Mouse (Mus musculus): ENCODE results near the gene Stk38. TPM values are rescaled to one million over a fixed set of nuclear protein-coding genes. Genes with fewer than 3 reads are reported as not detected.
"Not testable (repeated sequence)": the region's sequence is repeated elsewhere in the genome, so short reads cannot be mapped to it uniquely, and the experiment has no call there.

The Stk38 gene
- total RNA-seq, 2 experiments from 2014 or later: 32.8 to 38.2 TPM

GRCm38 (mm10) chr17:29018292-29018984, 10.6 kb upstream of the Stk38 start:
- peak; percentile 27 for DNase-seq (ENCODE audit: low spot score)
- intact Hi-C loops (cut with DNase I): no loop called here

- intact Hi-C loops (cut with DNase I): no loop called here
- DNase-seq (ENCODE audit: low spot score): no peak
These were observed 8.9 kb upstream of the Stk38 start for GRCm38 (mm10) chr17:29016705-29017104.

GRCm38 (mm10) chr17:29015638-29016037, 7.8 kb upstream of the Stk38 start:
- intact Hi-C loops (cut with DNase I): no loop called here
- DNase-seq (ENCODE audit: low spot score): no peak

GRCm38 (mm10) chr17:29014235-29014634, 6.4 kb upstream of the Stk38 start:
- intact Hi-C loops (cut with DNase I): no loop called here
- DNase-seq (ENCODE audit: low spot score): no peak

- DNase-seq (ENCODE audit: low spot score): no peak
- intact Hi-C loops (cut with DNase I): loop anchor here (5.0 kb wide), 1 partner anchor 317 kb away; the partner anchor contains the start of genes Mapk14 and Slc26a8
These were observed 1.4 kb upstream of the Stk38 start for GRCm38 (mm10) chr17:29009181-29009580.

GRCm38 (mm10) chr17:29008326-29008650, 493 bp upstream of the Stk38 start:
- DNase-seq (ENCODE audit: low spot score): no peak
- intact Hi-C loops (cut with DNase I): loop anchor here (5.0 kb wide), 1 partner anchor 316 kb away; the partner anchor contains the start of genes Mapk14 and Slc26a8

GRCm38 (mm10) chr17:29007243-29007640, 553 bp downstream of the Stk38 start:
- intact Hi-C loops (cut with DNase I): loop anchor here (2.0 to 5.0 kb wide), 2 partner anchors 26 to 315 kb away; partner anchors contain the start of genes Mapk14, Slc26a8 and Srsf3
- DNase-seq (ENCODE audit: low spot score): no peak

GRCm38 (mm10) chr17:29006812-29007211, 983 bp downstream of the Stk38 start:
- DNase-seq (ENCODE audit: low spot score): no peak
- intact Hi-C loops (cut with DNase I): loop anchor here (2.0 to 5.0 kb wide), 2 partner anchors 26 to 315 kb away; partner anchors contain the start of genes Mapk14, Slc26a8 and Srsf3

GRCm38 (mm10) chr17:29005002-29005401, 2.8 kb downstream of the Stk38 start:
- intact Hi-C loops (cut with DNase I): loop anchor here (5.0 kb wide), 1 partner anchor 313 kb away; the partner anchor contains the start of genes Mapk14 and Slc26a8
- DNase-seq (ENCODE audit: low spot score): no peak

- intact Hi-C loops (cut with DNase I): no loop called here
- DNase-seq (ENCODE audit: low spot score): no peak
These were observed 4.1 kb downstream of the Stk38 start for GRCm38 (mm10) chr17:29003740-29004139.

- DNase-seq (ENCODE audit: low spot score): no peak
- intact Hi-C loops (cut with DNase I): no loop called here
These were observed 7.3 kb downstream of the Stk38 start for GRCm38 (mm10) chr17:29000465-29000864.

GRCm38 (mm10) chr17:28994615-28995014, 13.2 kb downstream of the Stk38 start:
- no peak for DNase-seq (ENCODE audit: low spot score)
- intact Hi-C loops (cut with DNase I): no loop called here

- intact Hi-C loops (cut with DNase I); DNase-seq (ENCODE audit: low spot score): not testable (repeated sequence)
These were observed 14.8 kb downstream of the Stk38 start for GRCm38 (mm10) chr17:28993004-28993403.

GRCm38 (mm10) chr17:28992105-28992504, 15.7 kb downstream of the Stk38 start:
- no peak for DNase-seq (ENCODE audit: low spot score)
- intact Hi-C loops (cut with DNase I): no loop called here

- intact Hi-C loops (cut with DNase I): no loop called here
- no peak for DNase-seq (ENCODE audit: low spot score)
These were observed 16.5 kb downstream of the Stk38 start for GRCm38 (mm10) chr17:28991286-28991685.

- DNase-seq (ENCODE audit: low spot score): no peak
- intact Hi-C loops (cut with DNase I): no loop called here
These were observed 17.7 kb downstream of the Stk38 start for GRCm38 (mm10) chr17:28990060-28990459.

- no peak for DNase-seq (ENCODE audit: low spot score)
- intact Hi-C loops (cut with DNase I): loop anchor here (5.0 kb wide), 2 partner anchors 33 to 183 kb away; no protein-coding TSS in a partner anchor
These were observed 18.8 kb downstream of the Stk38 start for GRCm38 (mm10) chr17:28988996-28989395.

- no peak for DNase-seq (ENCODE audit: low spot score)
- intact Hi-C loops (cut with DNase I): loop anchor here (5.0 kb wide), 2 partner anchors 34 to 184 kb away; no protein-coding TSS in a partner anchor
These were observed 19.5 kb downstream of the Stk38 start for GRCm38 (mm10) chr17:28988291-28988690.

GRCm38 (mm10) chr17:28987713-28988112, 20.1 kb downstream of the Stk38 start:
- intact Hi-C loops (cut with DNase I): loop anchor here (5.0 kb wide), 2 partner anchors 35 to 185 kb away; no protein-coding TSS in a partner anchor

GRCm38 (mm10) chr17:28986833-28987232, 21.0 kb downstream of the Stk38 start:
- intact Hi-C loops (cut with DNase I): loop anchor here (5.0 kb wide), 2 partner anchors 35 to 185 kb away; no protein-coding TSS in a partner anchor
- DNase-seq (ENCODE audit: low spot score): no peak

More at GRCm38 (mm10) chr17:28987713-28988112, 20.1 kb downstream of the Stk38 start:
- no peak for DNase-seq (ENCODE audit: low spot score)

- intact Hi-C loops (cut with DNase I): loop anchor here (5.0 kb wide), 2 partner anchors 37 to 187 kb away; no protein-coding TSS in a partner anchor
- no peak for DNase-seq (ENCODE audit: low spot score)
These were observed 22.9 kb downstream of the Stk38 start for GRCm38 (mm10) chr17:28984724-28985420.

Data from heart, postnatal 25 days (tissue).